Mouse (Mus musculus): ENCODE measurements around the gene Arl5c.
A peak's percentile ranks its signal among the peaks of the same experiment; 100 is the strongest.

Gene Arl5c

GRCm38 (mm10) chr11:97995564-97996288, at the start of gene Arl5c:
TSS of gene Arl5c (minus strand) at chr11:97996181.
- DNase-seq (ENCODE audit: low read depth, low spot score) = peak; percentile 80

- DNase-seq (ENCODE audit: low read depth, low spot score) = peak; percentile 92
Measured at GRCm38 (mm10) chr11:98045596-98045995, 49.6 kb upstream of the Arl5c start.

- no peak for DNase-seq (ENCODE audit: low read depth, low spot score)
Measured at GRCm38 (mm10) chr11:98044074-98044473, 48.1 kb upstream of the Arl5c start.

- DNase-seq (ENCODE audit: low read depth, low spot score) = no peak
Measured at GRCm38 (mm10) chr11:98042741-98043140, 46.8 kb upstream of the Arl5c start.

- peak; percentile 44 for DNase-seq (ENCODE audit: low read depth, low spot score)
Measured at GRCm38 (mm10) chr11:98040975-98041374, 45.0 kb upstream of the Arl5c start.

- DNase-seq (ENCODE audit: low read depth, low spot score) = peak; percentile 88
Measured at GRCm38 (mm10) chr11:98037871-98038270, 41.9 kb upstream of the Arl5c start.

GRCm38 (mm10) chr11:98035977-98036377, 40.0 kb upstream of the Arl5c start:
- DNase-seq (ENCODE audit: low read depth, low spot score) = no peak

- no peak for DNase-seq (ENCODE audit: low read depth, low spot score)
Measured at GRCm38 (mm10) chr11:98034840-98035239, 38.9 kb upstream of the Arl5c start.

GRCm38 (mm10) chr11:98034061-98034460, 38.1 kb upstream of the Arl5c start:
- DNase-seq (ENCODE audit: low read depth, low spot score) = no peak

GRCm38 (mm10) chr11:98031443-98031770, 35.4 kb upstream of the Arl5c start:
- peak; percentile 82 for DNase-seq (ENCODE audit: low read depth, low spot score)

- peak; percentile 62 for DNase-seq (ENCODE audit: low read depth, low spot score)
Measured at GRCm38 (mm10) chr11:98030701-98031442, 34.9 kb upstream of the Arl5c start.

GRCm38 (mm10) chr11:98027785-98028184, 31.8 kb upstream of the Arl5c start:
- no peak for DNase-seq (ENCODE audit: low read depth, low spot score)

GRCm38 (mm10) chr11:98027297-98027688, 31.3 kb upstream of the Arl5c start:
- DNase-seq (ENCODE audit: low read depth, low spot score) = no peak

GRCm38 (mm10) chr11:98026570-98027296, 30.8 kb upstream of the Arl5c start, which contains the start of gene Rpl19:
TSS of gene Rpl19 (plus strand) at chr11:98026710.
- DNase-seq (ENCODE audit: low read depth, low spot score) = peak; percentile 94

- DNase-seq (ENCODE audit: low read depth, low spot score) = no peak
Measured at GRCm38 (mm10) chr11:98026248-98026569, 30.2 kb upstream of the Arl5c start.

GRCm38 (mm10) chr11:98024516-98024915, 28.5 kb upstream of the Arl5c start:
- no peak for DNase-seq (ENCODE audit: low read depth, low spot score)

GRCm38 (mm10) chr11:98022555-98023371, 26.8 kb upstream of the Arl5c start, which contains the start of gene Cacnb1:
TSS of gene Cacnb1 (minus strand) at chr11:98023034.
- peak; percentile 79 for DNase-seq (ENCODE audit: low read depth, low spot score)

- DNase-seq (ENCODE audit: low read depth, low spot score) = no peak
Measured at GRCm38 (mm10) chr11:98022253-98022554, 26.2 kb upstream of the Arl5c start.

GRCm38 (mm10) chr11:98021565-98022252, 25.7 kb upstream of the Arl5c start:
- DNase-seq (ENCODE audit: low read depth, low spot score) = peak; percentile 46

GRCm38 (mm10) chr11:98021118-98021517, 25.1 kb upstream of the Arl5c start:
- no peak for DNase-seq (ENCODE audit: low read depth, low spot score)

GRCm38 (mm10) chr11:98020710-98021109, 24.7 kb upstream of the Arl5c start:
- no peak for DNase-seq (ENCODE audit: low read depth, low spot score)
